Mouse (Mus musculus) adrenal gland, postnatal 0 days (tissue): ENCODE data around the gene Nipal1. TPM values are rescaled to one million over a fixed set of nuclear protein-coding genes. Genes with fewer than 3 reads are reported as not detected.

ENCODE experiments used
- polyA plus RNA-seq: library from polyadenylated mRNA; unstranded; fragments of >200 nt; fragmentation: Nextera tagmentation; extraction: Ambion mirVana; gene quantifications from 2 replicates; pipeline ENCODE4 v1.2.1, GENCODE M21; 2015

Nipal1 gene
- 4.7 and 9.0 TPM in 2 replicates for polyA plus RNA-seq

GRCm38 (mm10) chr5:72647418-72647907 lies at the start of gene Nipal1:
Nipal1 (plus strand) TSS chr5:72647795.

GRCm38 (mm10) chr5:72644175-72644574 lies 3.4 kb upstream of the Nipal1 start, which contains the start of gene Cnga1:
Cnga1 (minus strand) TSS chr5:72644275.

Other genes starting within 250 kb of the Nipal1 start
- gene Corin, start 143.3 kb upstream of the Nipal1 start, polyA plus RNA-seq: 0.98 and 1.0 TPM in 2 replicates
- gene Nfxl1, start 88.1 kb upstream of the Nipal1 start, polyA plus RNA-seq: 8.4 and 9.0 TPM in 2 replicates
- gene Zar1, start 66.5 kb upstream of the Nipal1 start, polyA plus RNA-seq: 0.21 and 0.63 TPM in 2 replicates
- 0.69 and 1.8 TPM in 2 replicates for gene Gm5868, start 60.2 kb upstream of the Nipal1 start, polyA plus RNA-seq
- gene Cnga1, start 3.5 kb upstream of the Nipal1 start, polyA plus RNA-seq: 0.07 and 0.08 TPM in 2 replicates
- gene Txk, start 105.0 kb downstream of the Nipal1 start, polyA plus RNA-seq: not detected in 2 replicates
- gene Tec, start 220.7 kb downstream of the Nipal1 start, polyA plus RNA-seq: 3.1 and 3.8 TPM in 2 replicates